Mouse (Mus musculus) lung, embryonic 14.5 days (tissue): ENCODE data around the gene Bcr. TPM values are rescaled to one million over a fixed set of nuclear protein-coding genes. Genes with fewer than 3 reads are reported as not detected.
A peak's percentile ranks its signal among the peaks of the same experiment; 100 is the strongest.

Experiments
- ATAC-seq: fragments of 200-750 bp; cut with Nextera tagmentation; 2 replicates; pipeline ENCODE4 v1.8.0; 2017; ENCODE audit warnings: mild to moderate bottlenecking, moderate TSS enrichment, moderate library complexity; ENCODE audit not compliant: insufficient read depth
- DNase-seq: peaks from one replicate; pipeline ENCODE4 v3.0.0-alpha.2; 2015
- H3K27ac ChIP-seq: fragments of 300-500 bp; sonication (generic); 2 replicates; pipeline ENCODE4 v1.5.1; 2014; ENCODE audit warnings: low read depth, mild to moderate bottlenecking, moderate library complexity
- H3K27me3 ChIP-seq: fragments of 300-500 bp; sonication (generic); 2 replicates; pipeline ENCODE4 v1.6.1; 2014; ENCODE audit warnings: low read length, control low read depth; ENCODE audit not compliant: insufficient read depth
- H3K36me3 ChIP-seq: fragments of 300-500 bp; sonication (generic); 2 replicates; pipeline ENCODE4 v1.6.1; 2014; ENCODE audit warnings: control low read depth; ENCODE audit not compliant: insufficient read depth
- H3K4me1 ChIP-seq: fragments of 300-500 bp; sonication (generic); 2 replicates; pipeline ENCODE4 v1.6.1; 2014; ENCODE audit warnings: antibody characterized with exemption, control low read depth; ENCODE audit not compliant: insufficient read depth
- H3K4me2 ChIP-seq: fragments of 300-500 bp; sonication (generic); 2 replicates; pipeline ENCODE4 v1.6.1; 2014; ENCODE audit warnings: mild to moderate bottlenecking
- H3K4me3 ChIP-seq: fragments of 300-500 bp; sonication (generic); 2 replicates; pipeline ENCODE4 v1.5.1; 2014; ENCODE audit warnings: low read depth, low read length
- H3K9ac ChIP-seq: fragments of 300-500 bp; sonication (generic); 2 replicates; pipeline ENCODE4 v1.6.1; 2014
- H3K9me3 ChIP-seq: fragments of 300-500 bp; sonication (generic); 2 replicates; pipeline ENCODE4 v1.6.1; 2016; ENCODE audit warnings: low read depth, low read length, control low read depth
- CTCF ChIP-seq: IDR thresholded peaks from 2 replicates; pipeline ENCODE4 v1.5.1; 2016; ENCODE audit warnings: antibody characterized with exemption, low read depth
- WGBS: fragments of 180-500 bp; shearing (Covaris S2); extraction: QIAGEN DNeasy Blood & Tissue Kit; methylation state at CpG from one replicate; pipeline ENCODE4 v1.1.7; 2014; 5-methylcytosine and 5-hydroxymethylcytosine counted together
- polyA plus RNA-seq: library from polyadenylated mRNA; unstranded; fragments of >200 nt; fragmentation: Nextera tagmentation; extraction: Ambion mirVana; gene quantifications from 2 replicates; pipeline ENCODE4 v1.2.1, GENCODE M21; 2014

Gene Bcr
- polyA plus RNA-seq, 1 experiment from 2014 or later = 11.5 TPM

GRCm38 (mm10) chr10:75176494-75176893 is 116.1 kb downstream of the Bcr start:
- TF ChIP-seq CTCF = no peak
- peak; percentile 73 for DNase-seq
- H3K27ac ChIP-seq = peak overlapping the region; percentile 44; the same call in 1 of the 2 replicates
- H3K27me3 ChIP-seq = no peaks in the 10 kb centered on the region
- 0 out of 2 replicates have a peak, but pooled peaks cover 4% of the 10 kb centered on the region for H3K4me1 ChIP-seq
- peaks cover 79% of the 10 kb centered on the region for H3K36me3 ChIP-seq
- H3K9me3 ChIP-seq = no peaks in the 10 kb centered on the region
- H3K9ac ChIP-seq = no peak overlapping the region
- WGBS = 42% methylated on average over 8 of the region's 8 CpGs
- no peak overlapping the region for H3K4me3 ChIP-seq
- ATAC-seq = peak; percentile 74
- no peak overlapping the region for H3K4me2 ChIP-seq

- Histone ChIP-seq H3K4me1 (0 out of 2 replicates have a peak, but pooled peaks cover 4% of the 10 kb centered on the region), H3K9me3 (no peaks in the 10 kb centered on the region), H3K4me3 (no peak overlapping the region), H3K36me3 (peaks cover 87% of the 10 kb centered on the region), H3K27ac (no peak overlapping the region), H3K9ac (no peak overlapping the region), H3K4me2 (no peak overlapping the region), H3K27me3 (no peaks in the 10 kb centered on the region)
- no peak for TF ChIP-seq CTCF
- DNase-seq = no peak
- ATAC-seq = no peak
- WGBS = 84% methylated on average over 5 of the region's 5 CpGs
Measured at GRCm38 (mm10) chr10:75178911-75179310, 118.5 kb downstream of the Bcr start.

DNA sequence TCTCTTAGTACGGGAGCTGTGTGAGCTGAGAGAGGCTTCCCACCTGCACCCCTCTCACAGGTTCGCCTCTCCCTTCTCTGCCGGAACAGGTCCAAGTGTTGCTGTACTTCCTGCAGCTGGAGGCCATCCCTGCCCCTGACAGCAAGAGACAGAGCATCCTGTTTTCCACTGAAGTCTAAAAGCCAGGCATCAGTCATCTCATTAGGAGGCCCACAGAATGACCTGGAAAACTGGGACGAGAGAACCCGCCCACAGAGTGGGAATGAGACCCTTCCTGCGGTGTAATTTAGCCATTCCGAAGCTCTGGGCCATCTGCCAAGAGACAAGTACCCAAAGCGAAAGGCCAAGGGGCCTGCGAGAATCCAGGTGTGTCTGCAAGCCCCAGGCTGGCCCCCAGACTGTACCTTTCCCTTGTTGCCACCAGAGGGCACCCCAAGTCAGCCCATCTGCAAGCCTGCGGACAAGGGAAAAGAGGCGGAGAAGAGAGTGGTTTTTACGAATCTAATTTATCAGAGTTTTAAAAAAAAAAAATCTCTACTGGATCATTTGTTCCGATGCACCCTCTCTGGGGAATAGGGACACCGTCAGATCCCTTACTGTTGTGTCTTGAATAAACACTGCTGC is 121.9 kb downstream of the Bcr start:
- ATAC-seq = peak; percentile 53; the same call in 1 of the 2 replicates
- peak; percentile 92 for TF ChIP-seq CTCF
- DNase-seq = peak; percentile 88
- Histone ChIP-seq H3K9ac (no peak overlapping the region), H3K27me3 (no peaks in the 10 kb centered on the region), H3K9me3 (no peaks in the 10 kb centered on the region), H3K4me2 (no peak overlapping the region), H3K4me3 (no peak overlapping the region), H3K4me1 (peaks cover 11% of the 10 kb centered on the region; the same call in 1 of the 2 replicates), H3K27ac (no peak overlapping the region), H3K36me3 (peaks cover 67% of the 10 kb centered on the region)
- WGBS = 16% methylated on average over 14 of the region's 14 CpGs

DNA sequence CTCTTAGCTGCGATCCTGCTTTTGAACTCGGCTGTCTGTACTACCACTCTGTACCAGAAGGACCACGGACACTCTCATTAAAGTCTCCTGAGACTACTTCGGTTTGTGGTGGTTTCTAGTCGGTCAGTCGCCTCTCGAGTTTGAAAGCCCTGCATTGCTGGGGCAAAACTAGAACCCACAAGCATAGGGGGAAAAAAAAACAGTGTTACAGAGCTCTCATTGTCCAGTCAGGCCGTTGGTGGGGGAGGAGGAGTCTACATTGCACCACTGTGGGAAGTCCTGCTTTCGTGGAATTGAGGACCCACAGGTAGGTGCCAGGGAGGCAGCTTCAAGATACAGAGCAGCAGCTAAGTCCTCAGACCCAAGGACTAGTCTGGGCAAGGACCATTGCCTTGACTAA is 124.4 kb downstream of the Bcr start:
- H3K36me3 ChIP-seq = peaks cover 42% of the 10 kb centered on the region

GRCm38 (mm10) chr10:75186551-75186950 is 126.2 kb downstream of the Bcr start:
- 11% methylated on average over 6 of the region's 6 CpGs for WGBS
- Histone ChIP-seq H3K4me2 (no peak overlapping the region), H3K9ac (no peak overlapping the region), H3K4me3 (no peak overlapping the region), H3K36me3 (peaks cover 24% of the 10 kb centered on the region), H3K27ac (peak overlapping the region; percentile 39), H3K4me1 (peaks cover 18% of the 10 kb centered on the region), H3K9me3 (no peaks in the 10 kb centered on the region), H3K27me3 (no peaks in the 10 kb centered on the region)
- DNase-seq (peak; percentile 86), ATAC-seq (peak; percentile 31)
- no peak for TF ChIP-seq CTCF

More for the DNA sequence above, 124.4 kb downstream of the Bcr start:
- WGBS = 81% methylated on average over 9 of the region's 9 CpGs
- Histone ChIP-seq H3K27me3 (no peaks in the 10 kb centered on the region), H3K4me1 (peaks cover 18% of the 10 kb centered on the region), H3K4me3 (no peak overlapping the region), H3K9me3 (no peaks in the 10 kb centered on the region), H3K4me2 (no peak overlapping the region), H3K27ac (no peak overlapping the region), H3K9ac (no peak overlapping the region)
- ATAC-seq (no peak), DNase-seq (no peak)
- TF ChIP-seq CTCF = no peak

DNA sequence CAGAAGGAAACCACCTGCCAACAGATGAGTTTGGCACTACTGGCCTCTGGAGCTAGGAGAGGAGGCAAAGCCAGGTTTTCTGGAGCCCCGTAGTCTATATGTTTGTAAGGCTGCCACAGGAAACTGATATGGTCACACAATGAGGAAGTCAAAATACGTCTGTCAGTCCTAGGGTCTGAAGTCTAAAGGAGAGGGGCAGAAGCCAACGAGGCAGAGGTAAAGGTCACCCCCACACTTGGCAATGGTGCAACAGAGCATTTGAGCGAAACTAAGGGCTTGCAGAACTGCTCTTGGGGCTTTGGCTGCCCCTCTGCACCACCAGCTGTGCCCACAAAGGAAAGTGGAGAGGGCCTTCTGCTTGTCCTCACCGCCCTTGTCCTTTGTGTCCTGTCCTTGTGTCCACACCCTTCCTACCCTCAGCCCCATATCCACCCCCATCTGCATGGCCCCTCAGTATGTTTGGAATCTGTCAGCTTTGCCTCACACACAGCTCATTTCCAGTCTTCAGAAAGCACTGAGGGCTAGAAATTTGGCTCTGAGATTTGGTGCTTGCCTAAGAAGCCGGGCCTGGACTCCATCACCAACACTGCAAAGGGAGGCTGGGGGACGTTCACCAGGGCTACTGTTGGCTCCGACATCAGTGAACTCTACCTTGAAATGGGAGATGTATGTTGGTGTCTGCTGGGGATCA is 127.1 kb downstream of the Bcr start:
- H3K4me3 ChIP-seq = no peak overlapping the region
- H3K4me2 ChIP-seq = no peak overlapping the region
- peaks cover 18% of the 10 kb centered on the region for H3K4me1 ChIP-seq
- H3K9ac ChIP-seq = no peak overlapping the region
- H3K9me3 ChIP-seq = no peaks in the 10 kb centered on the region
- DNase-seq (peak; percentile 93), ATAC-seq (peak; percentile 87)
- 32% methylated on average over 8 of the region's 8 CpGs for WGBS
- H3K36me3 ChIP-seq = peaks cover 17% of the 10 kb centered on the region; the same call in 1 of the 2 replicates
- no peaks in the 10 kb centered on the region for H3K27me3 ChIP-seq
- H3K27ac ChIP-seq = peak overlapping the region; percentile 39
- no peak for TF ChIP-seq CTCF

- Histone ChIP-seq H3K36me3 (no peaks in the 10 kb centered on the region), H3K27ac (no peak overlapping the region), H3K9ac (no peak overlapping the region), H3K27me3 (no peaks in the 10 kb centered on the region), H3K4me1 (peaks cover 11% of the 10 kb centered on the region; the same call in 1 of the 2 replicates), H3K9me3 (0 out of 2 replicates have a peak, but pooled peaks cover 6% of the 10 kb centered on the region), H3K4me2 (no peak overlapping the region), H3K4me3 (no peak overlapping the region)
- 49% methylated on average over 7 of the region's 7 CpGs for WGBS
- DNase-seq = no peak
- peak; percentile 46; the same call in 1 of the 2 replicates for TF ChIP-seq CTCF
- ATAC-seq = no peak
Measured at GRCm38 (mm10) chr10:75191647-75192046, 131.3 kb downstream of the Bcr start.
